Mouse (Mus musculus): ENCODE data around the gene Gm10837. TPM values are rescaled to one million over a fixed set of nuclear protein-coding genes. Genes with fewer than 3 reads are reported as not detected.

Gene Gm10837
- polyA plus RNA-seq, 1 experiment from 2014 or later = 0.57 TPM

- peaks cover 58% of the 10 kb centered on the region for H3K27me3 ChIP-seq
- H3K9me3 ChIP-seq = no peaks in the 10 kb centered on the region
- ATAC-seq (replicated peaks) = no peak
- peaks cover 32% of the 10 kb centered on the region for H3K4me1 ChIP-seq
- no peak overlapping the region for H3K4me2 ChIP-seq (replicated peaks)
- 0 out of 2 replicates have a peak overlapping the region, but pooled peaks have one; percentile 9 for H3K27ac ChIP-seq (replicated peaks)
- H3K4me3 ChIP-seq = no peak overlapping the region
- H3K36me3 ChIP-seq = no peaks in the 10 kb centered on the region
- 57% methylated on average over 7 of the region's 7 CpGs for WGBS
- H3K9ac ChIP-seq (replicated peaks) = no peak overlapping the region
Observed at GRCm38 (mm10) chr14:122466756-122467362, 23.5 kb upstream of the Gm10837 start.

GRCm38 (mm10) chr14:122467926-122468841 is 22.2 kb upstream of the Gm10837 start:
- H3K9ac ChIP-seq (replicated peaks) = no peak overlapping the region
- peaks cover 51% of the 10 kb centered on the region for H3K27me3 ChIP-seq
- no peaks in the 10 kb centered on the region for H3K36me3 ChIP-seq
- peaks cover 30% of the 10 kb centered on the region for H3K4me1 ChIP-seq
- 17% methylated on average over 23 of the region's 23 CpGs for WGBS
- no peaks in the 10 kb centered on the region for H3K9me3 ChIP-seq
- peak overlapping the region; percentile 70 for H3K27ac ChIP-seq (replicated peaks)
- H3K4me2 ChIP-seq (replicated peaks) = peak overlapping the region; percentile 26
- no peak for ATAC-seq (replicated peaks)
- no peak overlapping the region for H3K4me3 ChIP-seq

GRCm38 (mm10) chr14:122468971-122469755 is 21.2 kb upstream of the Gm10837 start:
- Histone ChIP-seq H3K9ac (replicated peaks) (no peak overlapping the region), H3K27me3 (peaks cover 43% of the 10 kb centered on the region)

GRCm38 (mm10) chr14:122471449-122472085 is 18.8 kb upstream of the Gm10837 start:
- peak overlapping the region; percentile 78 for H3K27ac ChIP-seq (replicated peaks)
- peaks cover 27% of the 10 kb centered on the region for H3K4me1 ChIP-seq
- H3K36me3 ChIP-seq = no peaks in the 10 kb centered on the region
- H3K9ac ChIP-seq (replicated peaks) = no peak overlapping the region; the same call in 1 of the 2 replicates
- H3K4me3 ChIP-seq = 0 out of 2 replicates have a peak overlapping the region, but pooled peaks have one; percentile 5
- no peak for ATAC-seq (replicated peaks)
- H3K9me3 ChIP-seq = no peaks in the 10 kb centered on the region
- WGBS = 6% methylated on average over 30 of the region's 31 CpGs
- peaks cover 41% of the 10 kb centered on the region for H3K27me3 ChIP-seq
- peak overlapping the region; percentile 68 for H3K4me2 ChIP-seq (replicated peaks)

More at GRCm38 (mm10) chr14:122468971-122469755, 21.2 kb upstream of the Gm10837 start:
- 14% methylated on average over 28 of the region's 28 CpGs for WGBS
- Histone ChIP-seq H3K4me3 (no peak overlapping the region), H3K27ac (replicated peaks) (peak overlapping the region; percentile 70), H3K4me2 (replicated peaks) (peak overlapping the region; percentile 26), H3K9me3 (no peaks in the 10 kb centered on the region), H3K36me3 (no peaks in the 10 kb centered on the region), H3K4me1 (peaks cover 21% of the 10 kb centered on the region)
- no peak for ATAC-seq (replicated peaks)

GRCm38 (mm10) chr14:122472161-122472560 is 18.2 kb upstream of the Gm10837 start:
- WGBS = 7% methylated on average over 13 of the region's 13 CpGs
- Histone ChIP-seq H3K9ac (replicated peaks) (peak overlapping the region; percentile 19), H3K9me3 (no peaks in the 10 kb centered on the region), H3K4me2 (replicated peaks) (peak overlapping the region; percentile 68), H3K27ac (replicated peaks) (peak overlapping the region; percentile 97), H3K4me1 (peaks cover 29% of the 10 kb centered on the region), H3K4me3 (peak overlapping the region; percentile 59), H3K27me3 (peaks cover 36% of the 10 kb centered on the region), H3K36me3 (no peaks in the 10 kb centered on the region)
- no peak for ATAC-seq (replicated peaks)

GRCm38 (mm10) chr14:122472647-122473046 is 17.7 kb upstream of the Gm10837 start:
- Histone ChIP-seq H3K4me2 (replicated peaks) (peak overlapping the region; percentile 68), H3K4me3 (peak overlapping the region; percentile 59), H3K36me3 (no peaks in the 10 kb centered on the region), H3K9ac (replicated peaks) (peak overlapping the region; percentile 19), H3K27ac (replicated peaks) (peak overlapping the region; percentile 97), H3K9me3 (no peaks in the 10 kb centered on the region), H3K4me1 (peaks cover 29% of the 10 kb centered on the region), H3K27me3 (peaks cover 31% of the 10 kb centered on the region)
- 21% methylated on average over 5 of the region's 5 CpGs for WGBS
- no peak for ATAC-seq (replicated peaks)

GRCm38 (mm10) chr14:122473211-122473751 is 17.1 kb upstream of the Gm10837 start:
- Histone ChIP-seq H3K36me3 (no peaks in the 10 kb centered on the region), H3K4me2 (replicated peaks) (peak overlapping the region; percentile 68), H3K27ac (replicated peaks) (peak overlapping the region; percentile 97), H3K4me3 (peak overlapping the region; percentile 59), H3K4me1 (peaks cover 31% of the 10 kb centered on the region), H3K9ac (replicated peaks) (peak overlapping the region; percentile 22), H3K9me3 (no peaks in the 10 kb centered on the region), H3K27me3 (peaks cover 31% of the 10 kb centered on the region)
- 6% methylated on average over 17 of the region's 17 CpGs for WGBS
- no peak; the same call in 1 of the 2 replicates for ATAC-seq (replicated peaks)

GRCm38 (mm10) chr14:122474041-122474890 is 16.1 kb upstream of the Gm10837 start:
- H3K9me3 ChIP-seq = no peaks in the 10 kb centered on the region
- H3K27ac ChIP-seq (replicated peaks) = peak overlapping the region; percentile 97
- no peaks in the 10 kb centered on the region for H3K36me3 ChIP-seq
- peak overlapping the region; percentile 70 for H3K9ac ChIP-seq (replicated peaks)
- peak overlapping the region; percentile 59 for H3K4me3 ChIP-seq
- peaks cover 39% of the 10 kb centered on the region for H3K4me1 ChIP-seq
- WGBS = under 1% methylated on average over 57 of the region's 57 CpGs
- peak; percentile 85 for ATAC-seq (replicated peaks)
- peak overlapping the region; percentile 68 for H3K4me2 ChIP-seq (replicated peaks)
- peaks cover 28% of the 10 kb centered on the region for H3K27me3 ChIP-seq

- H3K4me3 ChIP-seq = peak within 1 kb of the TSS; percentile 59
- H3K27me3 ChIP-seq = peaks cover 23% of the 10 kb centered on the region
- H3K36me3 ChIP-seq = no peaks in the 10 kb centered on the region
- peak; percentile 79 for ATAC-seq (replicated peaks)
- under 1% methylated on average over 46 of the region's 73 CpGs for WGBS
- H3K9ac ChIP-seq (replicated peaks) = peak within 1 kb of the TSS; percentile 70
- peak within 1 kb of the TSS; percentile 68 for H3K4me2 ChIP-seq (replicated peaks)
- H3K9me3 ChIP-seq = no peaks in the 10 kb centered on the region
- peaks cover 39% of the 10 kb centered on the region for H3K4me1 ChIP-seq
- H3K27ac ChIP-seq (replicated peaks) = peak within 1 kb of the TSS; percentile 97
Observed at GRCm38 (mm10) chr14:122474891-122475556, 15.4 kb upstream of the Gm10837 start, which contains the start of gene Zic2. Zic2 (plus strand) TSS chr14:122475435.

GRCm38 (mm10) chr14:122475557-122476040 is 14.8 kb upstream of the Gm10837 start:
- Histone ChIP-seq H3K27ac (replicated peaks) (peak overlapping the region; percentile 97), H3K4me2 (replicated peaks) (peak overlapping the region; percentile 68), H3K4me3 (peak overlapping the region; percentile 59), H3K36me3 (no peaks in the 10 kb centered on the region), H3K4me1 (peaks cover 39% of the 10 kb centered on the region), H3K9me3 (no peaks in the 10 kb centered on the region), H3K27me3 (peaks cover 24% of the 10 kb centered on the region), H3K9ac (replicated peaks) (peak overlapping the region; percentile 70)
- ATAC-seq (replicated peaks) = no peak
- whole genome bisulfite sequencing = under 1% methylated on average over 65 of the region's 65 CpGs
